Mouse (Mus musculus) T-helper 1 cell (primary cell): Measurements from ENCODE around the gene Usp54.
"Not testable (repeated sequence)": the region's sequence is repeated elsewhere in the genome, so short reads cannot be mapped to it uniquely, and the experiment has no call there.

Source experiments
- in situ Hi-C: fragments of 300-600 bp; cut with MboI, MseI; formaldehyde crosslinking; loops from one replicate; pipeline ENCODE4 v1.15.1; 2025; ENCODE audit warnings: high pct_unique_total_duplicates

The Usp54 gene

GRCm38 (mm10) chr14:20610146-20610545, 30.7 kb downstream of the Usp54 start:
- in situ Hi-C loops, result loop anchor here (5.0 kb wide), 1 partner anchor 88 kb away; no protein-coding TSS in a partner anchor

GRCm38 (mm10) chr14:20609519-20609918, 31.3 kb downstream of the Usp54 start:
- in situ Hi-C loops, result no loop called here

- in situ Hi-C loops, result no loop called here
Measured at GRCm38 (mm10) chr14:20607396-20608126, 33.3 kb downstream of the Usp54 start.

GRCm38 (mm10) chr14:20601287-20601686, 39.6 kb downstream of the Usp54 start:
- in situ Hi-C loops, result no loop called here

GRCm38 (mm10) chr14:20600203-20600602, 40.7 kb downstream of the Usp54 start:
- in situ Hi-C loops, result no loop called here

GRCm38 (mm10) chr14:20599542-20599941, 41.3 kb downstream of the Usp54 start:
- in situ Hi-C loops, result no loop called here

GRCm38 (mm10) chr14:20595781-20596180, 45.1 kb downstream of the Usp54 start:
- in situ Hi-C loops, result no loop called here

GRCm38 (mm10) chr14:20587458-20587857, 53.4 kb downstream of the Usp54 start:
- in situ Hi-C loops, result no loop called here

- in situ Hi-C loops, result loop anchor here (5.0 kb wide), 1 partner anchor 83 kb away; no protein-coding TSS in a partner anchor
Measured at GRCm38 (mm10) chr14:20578822-20579407, 61.9 kb downstream of the Usp54 start.

GRCm38 (mm10) chr14:20576179-20576578, 64.7 kb downstream of the Usp54 start:
- in situ Hi-C loops, result loop anchor here (5.0 kb wide), 1 partner anchor 86 kb away; no protein-coding TSS in a partner anchor

GRCm38 (mm10) chr14:20573196-20573595, 67.7 kb downstream of the Usp54 start:
- in situ Hi-C loops, result not testable (repeated sequence)

- in situ Hi-C loops, result no loop called here
Measured at GRCm38 (mm10) chr14:20565256-20566021, 75.4 kb downstream of the Usp54 start.

GRCm38 (mm10) chr14:20564692-20565091, 76.2 kb downstream of the Usp54 start:
- in situ Hi-C loops, result no loop called here

GRCm38 (mm10) chr14:20561897-20562296, 79.0 kb downstream of the Usp54 start:
- in situ Hi-C loops, result no loop called here

- in situ Hi-C loops, result no loop called here
Measured at GRCm38 (mm10) chr14:20550136-20550535, 90.7 kb downstream of the Usp54 start.

- in situ Hi-C loops, result no loop called here
Measured at GRCm38 (mm10) chr14:20546415-20546814, 94.4 kb downstream of the Usp54 start, which contains the start of gene Ppp3cb. Gene Ppp3cb, minus strand, starts transcription at chr14:20546573.

GRCm38 (mm10) chr14:20545529-20546331, 95.1 kb downstream of the Usp54 start:
- in situ Hi-C loops, result no loop called here

- in situ Hi-C loops, result no loop called here
Measured at GRCm38 (mm10) chr14:20544467-20545411, 96.1 kb downstream of the Usp54 start.

- in situ Hi-C loops, result no loop called here
Measured at GRCm38 (mm10) chr14:20529643-20530042, 111.2 kb downstream of the Usp54 start.

- in situ Hi-C loops, result loop anchor here (5.0 kb wide), 1 partner anchor 92 kb away; no protein-coding TSS in a partner anchor
Measured at GRCm38 (mm10) chr14:20520179-20520578, 120.7 kb downstream of the Usp54 start.
